ENCODE assay signal across 8 mouse cellular contexts in genomic region chr11:89772941-89773340, GRCm38 (mm10).
"Had no signal": no experiment of that assay in that cellular context is flagged by ENCODE, and none has a peak within 500 bp of the region (broad histone marks: within the 10 kb centered on the region; RNA-seq: fewer than 3 reads in every experiment).

No protein-coding gene starts in this region.

- DNase-seq: kidney, postnatal 10 days; kidney, postnatal 36 days; liver, embryonic 13.5 days; lung, adult 2 months; lung, postnatal 14 days; right cerebral cortex, postnatal 25 days; thymus, adult 18-20 months; thymus, postnatal 4 days had no signal
